Mouse (Mus musculus) C2C12 (cell line): ENCODE measurements around the gene Zcwpw1. TPM values are rescaled to one million over a fixed set of nuclear protein-coding genes. Genes with fewer than 3 reads are reported as not detected.

Experiments used
- H3K27me3 ChIP-seq: one replicate; pipeline ENCODE4 v1.6.1; 2011; ENCODE audit not compliant: control insufficient read depth, insufficient read depth, insufficient read length
- H3K36me3 ChIP-seq: one replicate; pipeline ENCODE4 v1.6.1; 2011; ENCODE audit not compliant: control insufficient read depth, insufficient read depth
- H3K4me3 ChIP-seq: one replicate; pipeline ENCODE4 v1.5.1; 2011; ENCODE audit warnings: mild to moderate bottlenecking, control low read depth; ENCODE audit not compliant: poor library complexity, insufficient read depth, severe bottlenecking
- H3K79me2 ChIP-seq: one replicate; pipeline ENCODE4 v1.6.1; 2011; ENCODE audit not compliant: control insufficient read depth, insufficient read depth
- H3K79me3 ChIP-seq: one replicate; pipeline ENCODE4 v1.6.1; 2011; ENCODE audit warnings: low read depth, control low read depth
- H3ac ChIP-seq: one replicate; pipeline ENCODE3; 2011; ENCODE audit warnings: low read depth; ENCODE audit not compliant: control insufficient read depth, insufficient read length
- CEBPB ChIP-seq: IDR thresholded peaks from one replicate; pipeline ENCODE4 v1.6.1; 2011; ENCODE audit warnings: low read depth, mild to moderate bottlenecking, control low read depth, moderate library complexity
- CTCF ChIP-seq: IDR thresholded peaks from one replicate; pipeline ENCODE4 v1.5.1; 2011; ENCODE audit not compliant: control insufficient read depth, insufficient read depth, insufficient read length
- FOSL1 ChIP-seq: IDR thresholded peaks from one replicate; pipeline ENCODE4 v1.8.0; 2011; ENCODE audit warnings: mild to moderate bottlenecking, low read length; ENCODE audit not compliant: poor library complexity, insufficient read depth, severe bottlenecking
- MAX ChIP-seq: IDR thresholded peaks from one replicate; pipeline ENCODE4 v1.6.1; 2011; ENCODE audit warnings: mild to moderate bottlenecking, control low read depth
- MYOD1 ChIP-seq: IDR thresholded peaks from one replicate; pipeline ENCODE4 v1.6.1; 2011; ENCODE audit warnings: low read depth; ENCODE audit not compliant: control insufficient read depth, insufficient read length
- MYOG ChIP-seq: IDR thresholded peaks from one replicate; pipeline ENCODE4 v1.6.1; 2011; ENCODE audit not compliant: control insufficient read depth, insufficient read length; ENCODE audit errors: extremely low read depth
- USF1 ChIP-seq: IDR thresholded peaks from one replicate; pipeline ENCODE4 v1.6.1; 2011; ENCODE audit warnings: low read depth, mild to moderate bottlenecking, control low read depth, moderate library complexity
- polyA plus RNA-seq: library from polyadenylated mRNA; unstranded; fragments of >200 nt; fragmentation: generic; extraction: Trizol; gene quantifications from one replicate; pipeline ENCODE4 v1.2.1, GENCODE M21; 2012; ENCODE audit warnings: missing spikeins

The Zcwpw1 gene
- polyA plus RNA-seq, 1 experiment = 0.73 TPM

- Histone ChIP-seq H3K79me2 (no peaks in the 10 kb centered on the region), H3K36me3 (no peaks in the 10 kb centered on the region), H3ac (no peak overlapping the region), H3K79me3 (no peaks in the 10 kb centered on the region), H3K4me3 (no peak overlapping the region), H3K27me3 (no peaks in the 10 kb centered on the region)
- TF ChIP-seq MYOD1 (no peak), CTCF (no peak), MYOG (no peak), FOSL1 (no peak), CEBPB (no peak), USF1 (no peak), MAX (no peak)
Observed at GRCm38 (mm10) chr5:137770709-137771108, 16.9 kb upstream of the Zcwpw1 start.

DNA sequence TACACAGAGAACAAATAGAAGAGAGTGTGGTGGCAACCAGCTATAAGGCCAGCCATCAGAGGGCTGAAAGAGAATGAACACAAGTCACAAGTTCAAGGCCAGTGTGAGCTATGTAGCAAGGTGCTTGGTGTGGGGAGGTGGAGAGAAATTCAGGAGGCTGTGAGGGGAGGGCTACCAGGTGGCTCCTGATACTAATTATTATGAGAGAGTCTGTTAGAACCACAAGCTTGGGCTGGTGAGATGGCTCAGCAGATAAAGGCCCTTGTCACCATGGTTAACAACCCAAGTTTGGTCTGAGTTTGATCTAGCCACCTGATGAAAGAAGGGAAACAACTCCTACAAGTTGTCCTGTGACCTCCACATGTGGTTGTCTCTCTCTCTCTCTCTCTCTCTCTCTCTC is 14.8 kb upstream of the Zcwpw1 start:
- no peak overlapping the region for H3ac ChIP-seq
- no peaks in the 10 kb centered on the region for H3K36me3 ChIP-seq
- no peaks in the 10 kb centered on the region for H3K79me3 ChIP-seq
- H3K79me2 ChIP-seq = no peaks in the 10 kb centered on the region
- H3K27me3 ChIP-seq = no peaks in the 10 kb centered on the region
- H3K4me3 ChIP-seq = no peak overlapping the region
- TF ChIP-seq FOSL1 (no peak), MAX (no peak), MYOD1 (no peak), CEBPB (no peak), USF1 (no peak), CTCF (no peak), MYOG (no peak)

GRCm38 (mm10) chr5:137775587-137776290 is 11.9 kb upstream of the Zcwpw1 start:
- TF ChIP-seq MAX (no peak), MYOG (no peak), FOSL1 (no peak), CEBPB (no peak), CTCF (no peak), MYOD1 (no peak), USF1 (no peak)
- Histone ChIP-seq H3K4me3 (no peak overlapping the region), H3K27me3 (no peaks in the 10 kb centered on the region), H3K79me2 (peaks cover 14% of the 10 kb centered on the region), H3K79me3 (peaks cover 2% of the 10 kb centered on the region), H3K36me3 (peaks cover 8% of the 10 kb centered on the region), H3ac (no peak overlapping the region)

- H3K79me3 ChIP-seq = peaks cover 2% of the 10 kb centered on the region
- H3K79me2 ChIP-seq = peaks cover 20% of the 10 kb centered on the region
- H3K4me3 ChIP-seq = no peak overlapping the region
- no peaks in the 10 kb centered on the region for H3K27me3 ChIP-seq
- no peak overlapping the region for H3ac ChIP-seq
- H3K36me3 ChIP-seq = peaks cover 14% of the 10 kb centered on the region
- TF ChIP-seq FOSL1 (no peak), MYOD1 (no peak), MAX (no peak), USF1 (no peak), MYOG (no peak), CTCF (no peak), CEBPB (no peak)
Observed at GRCm38 (mm10) chr5:137776408-137776918, 11.1 kb upstream of the Zcwpw1 start.

- Histone ChIP-seq H3K79me3 (peaks cover 6% of the 10 kb centered on the region), H3K36me3 (peaks cover 23% of the 10 kb centered on the region), H3K27me3 (no peaks in the 10 kb centered on the region), H3K4me3 (no peak overlapping the region), H3K79me2 (peaks cover 29% of the 10 kb centered on the region), H3ac (no peak overlapping the region)
- TF ChIP-seq MYOD1 (no peak), CTCF (no peak), CEBPB (no peak), USF1 (no peak), MYOG (no peak), FOSL1 (no peak), MAX (no peak)
Observed at GRCm38 (mm10) chr5:137777267-137777845, 10.2 kb upstream of the Zcwpw1 start.
